Mouse (Mus musculus) CH12.LX (cell line): ENCODE results near the gene R3hdm2. TPM values are rescaled to one million over a fixed set of nuclear protein-coding genes. Genes with fewer than 3 reads are reported as not detected.

Source experiments
- DNase-seq: peaks from one replicate; pipeline ENCODE4 v3.0.0-alpha.2; 2013; ENCODE audit errors: extremely low read depth
- H3K27ac ChIP-seq: 2 replicates; pipeline ENCODE4 v1.5.1; 2012; ENCODE audit warnings: low read depth, mild to moderate bottlenecking, control low read depth, moderate library complexity; ENCODE audit not compliant: insufficient read depth
- H3K27me3 ChIP-seq: replicated peaks from 2 replicates; pipeline ENCODE3; 2012; ENCODE audit warnings: inconsistent platforms
- H3K36me3 ChIP-seq, 2 experiments: replicated peaks in 1 of 2; 2 replicates each; pipeline versions ENCODE3 to v1.6.1; 2012; ENCODE audit warnings: inconsistent platforms in 1 of 2, low read length in 1 of 2, mild to moderate bottlenecking in 1 of 2, mixed read lengths in 1 of 2, moderate library complexity in 1 of 2; ENCODE audit not compliant: control insufficient read depth in 1 of 2, insufficient read depth in 1 of 2
- H3K4me1 ChIP-seq, 2 experiments: 2 replicates each; pipeline ENCODE4 v1.6.1; 2012; ENCODE audit warnings: inconsistent platforms in 1 of 2, moderate library complexity in 1 of 2; ENCODE audit not compliant: insufficient read depth in 2 of 2, control insufficient read depth in 1 of 2
- H3K4me2 ChIP-seq: 2 replicates; pipeline ENCODE4 v1.6.1; 2012; ENCODE audit warnings: low read depth, mild to moderate bottlenecking, control low read depth; ENCODE audit not compliant: poor library complexity, insufficient read depth, severe bottlenecking
- H3K4me3 ChIP-seq, 3 experiments: fragments of 150-350 bp in 1 of 3; sonication (generic) in 1 of 3; replicated peaks in 1 of 3; 2 replicates each; pipeline versions ENCODE3 to v1.5.1; 2011 to 2012; ENCODE audit warnings: low read depth in 2 of 3, low read length in 2 of 3, mild to moderate bottlenecking in 2 of 3, moderate library complexity in 2 of 3, control low read depth in 1 of 3, improper control_type of control experiment in 1 of 3, inconsistent platforms in 1 of 3, mixed read lengths in 1 of 3; ENCODE audit not compliant: poor library complexity in 1 of 3
- H3K79me2 ChIP-seq: replicated peaks from 2 replicates; pipeline ENCODE4 v1.6.1; 2012; ENCODE audit warnings: mild to moderate bottlenecking, moderate library complexity; ENCODE audit not compliant: control insufficient read depth, poor library complexity, insufficient read depth, severe bottlenecking; ENCODE audit errors: extremely low read depth
- H3K9ac ChIP-seq: 2 replicates; pipeline ENCODE4 v1.6.1; 2012; ENCODE audit warnings: low read depth, mild to moderate bottlenecking, control low read depth, moderate library complexity; ENCODE audit not compliant: insufficient read depth
- H3K9me3 ChIP-seq: replicated peaks from 2 replicates; pipeline ENCODE3; 2012; ENCODE audit warnings: low read length, inconsistent platforms, mixed read lengths
- BHLHE40 ChIP-seq: IDR thresholded peaks from 2 replicates; pipeline ENCODE4 v1.6.1; 2011; ENCODE audit warnings: mild to moderate bottlenecking, low read depth, low read length, improper control_type of control experiment
- CTCF ChIP-seq, 2 experiments: IDR thresholded peaks in 1 of 2; conservative IDR thresholded peaks in 1 of 2; 2 replicates each; pipeline ENCODE4 v1.5.1; 2011 to 2012; ENCODE audit warnings: low read depth in 2 of 2, low read length in 2 of 2, improper control_type of control experiment in 1 of 2, inconsistent platforms in 1 of 2, mild to moderate bottlenecking in 1 of 2, moderate library complexity in 1 of 2
- MYC ChIP-seq: IDR thresholded peaks from 2 replicates; pipeline ENCODE4 v1.6.1; 2011; ENCODE audit warnings: low read depth, mild to moderate bottlenecking, improper control_type of control experiment, low read length
- NRF1 ChIP-seq: IDR thresholded peaks from 2 replicates; pipeline ENCODE4 v1.6.1; 2014; ENCODE audit warnings: low read depth, mild to moderate bottlenecking, inconsistent platforms, low read length, improper control_type of control experiment, moderate library complexity
- RAD21 ChIP-seq: IDR thresholded peaks from 2 replicates; pipeline ENCODE4 v1.6.1; 2011; ENCODE audit warnings: low read depth, mild to moderate bottlenecking, low read length, improper control_type of control experiment, moderate library complexity
- SMC3 ChIP-seq: IDR thresholded peaks from 2 replicates; pipeline ENCODE4 v1.6.1; 2011; ENCODE audit warnings: low read depth, low read length, improper control_type of control experiment
- TBP ChIP-seq: conservative IDR thresholded peaks from 2 replicates; pipeline ENCODE4 v1.6.1; 2011; ENCODE audit warnings: low read depth, low read length, improper control_type of control experiment
- USF2 ChIP-seq: conservative IDR thresholded peaks from 2 replicates; pipeline ENCODE4 v1.6.1; 2011; ENCODE audit warnings: low read depth, low read length, improper control_type of control experiment
- dilution Hi-C: fragments of 300-500 bp; cut with MboI; formaldehyde crosslinking; loops from 2 replicates; pipeline ENCODE4 v1.14.3; 2020; ENCODE audit warnings: low sequenced_read_pairs; ENCODE audit not compliant: extremely low pct_unique_long_range_greater_than_20kb, extremely low pct_ligation_motif_present
- in situ Hi-C: fragments of 300-500 bp; cut with MboI; formaldehyde crosslinking; loops from 3 replicates; pipeline ENCODE4 v1.14.3; 2019; ENCODE audit warnings: low sequenced_read_pairs, low pct_ligation_motif_present, low pct_unique_long_range_greater_than_20kb, mixed read lengths
- polyA plus RNA-seq: library from polyadenylated mRNA; unstranded; fragments of >175 nt; gene quantifications from 2 replicates; pipeline ENCODE4 v1.2.1, GENCODE M21; 2012; ENCODE audit warnings: low read depth; ENCODE audit not compliant: insufficient read length
- total RNA-seq, 2 experiments: library from RNA; depleted of rRNA; stranded (reverse); fragments of 300-350 nt in 1 of 2; fragments of >200 nt in 1 of 2; gene quantifications; 2 replicates each; pipeline ENCODE4 v1.2.3; 2012 to 2014

Gene R3hdm2
- total and polyA plus RNA-seq, 3 experiments, result 7.0 to 23.6 (median 8.7) TPM

GRCm38 (mm10) chr10:127332211-127332874, 47.8 kb upstream of the R3hdm2 start:
- Histone ChIP-seq H3K4me2 (no peak overlapping the region), H3K9me3 (no peaks in the 10 kb centered on the region), H3K4me3 (no peak overlapping the region), H3K27me3 (no peaks in the 10 kb centered on the region), H3K4me1 (peaks cover 0 to 5% of the 10 kb centered on the region in 2 experiments; a peak in 1 of 4 replicates), H3K36me3 (peaks cover 21 to 51% of the 10 kb centered on the region in 2 experiments)
- DNase-seq, result no peak
- dilution Hi-C loops, result no loop called here
- TF ChIP-seq NRF1 (no peak), CTCF (conservative IDR thresholded peaks at IDR 0.05 in 1 of 2, IDR thresholded peaks at IDR 0.05 in 1 of 2; ENCODE audit: low read depth in 2 of 2, low read length in 2 of 2) (peak in 1 of 2 experiments; percentile 28; a peak in 1 of 4 replicates)
- TF ChIP-seq, all 38 proteins: peak for 1
- Histone ChIP-seq H3K79me2 (no peaks in the 10 kb centered on the region), H3K9ac (no peak overlapping the region), H3K27ac (no peak overlapping the region)
- in situ Hi-C loops, result no loop called here

GRCm38 (mm10) chr10:127333152-127333551, 47.0 kb upstream of the R3hdm2 start:
- Histone ChIP-seq H3K4me3 (no peak overlapping the region), H3K9ac (no peak overlapping the region), H3K36me3 (peaks cover 16 to 43% of the 10 kb centered on the region in 2 experiments), H3K9me3 (no peaks in the 10 kb centered on the region), H3K27me3 (peaks cover 2% of the 10 kb centered on the region), H3K4me2 (no peak overlapping the region), H3K4me1 (peaks cover 0 to 5% of the 10 kb centered on the region in 2 experiments; a peak in 1 of 4 replicates), H3K27ac (no peak overlapping the region), H3K79me2 (no peaks in the 10 kb centered on the region)
- DNase-seq, result no peak
- dilution Hi-C loops (no loop called here), in situ Hi-C loops (no loop called here)
- TF ChIP-seq MYC, result peak; percentile 68
- peak; percentile 48 for TF ChIP-seq RAD21
- TF ChIP-seq TBP, result no peak
- peak; percentile 13; the same call in 1 of the 2 replicates for TF ChIP-seq SMC3
- no peak for TF ChIP-seq NRF1
- TF ChIP-seq CTCF (conservative IDR thresholded peaks at IDR 0.05 in 1 of 2, IDR thresholded peaks at IDR 0.05 in 1 of 2; ENCODE audit: low read depth in 2 of 2, low read length in 2 of 2), result peak; percentile 23 to 69; a peak in 2 of 4 replicates

- H3K9ac ChIP-seq, result no peak overlapping the region
- H3K4me3 ChIP-seq, result no peak overlapping the region
- TF ChIP-seq BHLHE40, result no peak
- TF ChIP-seq USF2, result 0 out of 2 replicates have a peak, but pooled peaks have one; percentile 9
- no peak for DNase-seq
- no peak overlapping the region for H3K27ac ChIP-seq
- H3K9me3 ChIP-seq, result no peaks in the 10 kb centered on the region
- dilution Hi-C loops (no loop called here), in situ Hi-C loops (no loop called here)
- H3K27me3 ChIP-seq, result peaks cover 14% of the 10 kb centered on the region
- peaks cover under 1 to 22% of the 10 kb centered on the region in 2 experiments for H3K36me3 ChIP-seq
- no peaks in the 10 kb centered on the region for H3K79me2 ChIP-seq
- H3K4me1 ChIP-seq, result peaks cover 0 to 9% of the 10 kb centered on the region in 2 experiments; a peak in 2 of 4 replicates
- H3K4me2 ChIP-seq, result no peak overlapping the region
Measured at GRCm38 (mm10) chr10:127335271-127335670, 44.9 kb upstream of the R3hdm2 start.
